Comparison of ENCODE assay signal across 24 mouse cellular contexts in the genomic region with DNA sequence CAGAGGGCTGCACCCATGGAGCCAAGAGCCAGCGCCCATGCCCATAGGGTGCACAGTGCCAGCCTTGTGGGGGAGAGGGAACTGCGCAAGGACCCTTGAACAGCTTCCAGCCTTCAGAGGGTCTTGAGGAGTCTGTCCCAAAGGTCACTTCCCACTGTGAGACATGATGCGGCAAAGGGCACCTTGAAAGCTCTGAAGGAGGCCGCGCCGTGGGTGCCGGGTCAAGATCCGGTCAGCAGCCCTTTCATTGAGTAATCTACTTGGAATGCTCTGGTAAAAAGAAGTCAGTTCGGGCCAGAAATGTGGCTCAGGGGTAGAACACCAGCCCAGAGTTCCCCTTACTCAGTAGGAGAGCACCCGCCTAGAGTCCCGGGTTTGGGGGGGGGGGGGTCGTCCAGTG. TPM values are rescaled to one million over a fixed set of nuclear protein-coding genes. Genes with fewer than 3 reads are reported as not detected.
DNase-seq lines count a peak whose midpoint lies in the region; ATAC-seq and TF ChIP-seq lines count a peak whose summit lies in the region.
"Had no signal": no experiment of that assay in that cellular context is flagged by ENCODE, and none has a peak within 500 bp of the region (broad histone marks: within the 10 kb centered on the region; RNA-seq: fewer than 3 reads in every experiment).

No protein-coding gene starts in this region.

- no peak for TF ChIP-seq EP300 in liver, postnatal 0 days (IDR thresholded peaks at IDR 0.05; ENCODE audit: low read depth)

- H3K36me3 ChIP-seq in kidney, adult 2 months (ENCODE audit: control insufficient read depth, insufficient read depth, low read length), result no peaks in the 10 kb centered on the region
- H3K36me3 ChIP-seq in kidney, embryonic 14.5 days (ENCODE audit: control insufficient read depth, insufficient read depth, low read length), result no peaks in the 10 kb centered on the region
- H3K36me3 ChIP-seq in liver, adult 2 months (ENCODE audit: control insufficient read depth, insufficient read depth, low read length), result peaks cover 21% of the 10 kb centered on the region
- no peaks in the 10 kb centered on the region for H3K36me3 ChIP-seq in liver, postnatal 0 days (replicated peaks; ENCODE audit: insufficient read depth, low read length)
- H3K36me3 ChIP-seq in hindbrain, embryonic 13.5 days, result no peaks in the 10 kb centered on the region
- H3K36me3 ChIP-seq: forebrain, embryonic 10.5 days; heart, embryonic 12.5 days; heart, embryonic 15.5 days; hindbrain, embryonic 10.5 days had no signal

- peaks cover 9% of the 10 kb centered on the region for H3K4me1 ChIP-seq in kidney, adult 2 months (ENCODE audit: control insufficient read depth, insufficient read depth, low read length)
- peaks cover 2% of the 10 kb centered on the region for H3K4me1 ChIP-seq in kidney, embryonic 14.5 days (ENCODE audit: control insufficient read depth, insufficient read depth, low read length)
- H3K4me1 ChIP-seq in liver, adult 2 months (ENCODE audit: control insufficient read depth, insufficient read depth, low read length), result peaks cover 47% of the 10 kb centered on the region
- peaks cover 11% of the 10 kb centered on the region for H3K4me1 ChIP-seq in liver, postnatal 0 days (ENCODE audit: insufficient read depth)
- H3K4me1 ChIP-seq in hindbrain, embryonic 13.5 days (replicated peaks), result no peaks in the 10 kb centered on the region
- H3K4me1 ChIP-seq: forebrain, embryonic 13.5 days had no signal

- WGBS in kidney, adult 2 months, result 57% methylated on average over 12 of the region's 12 CpGs
- WGBS in kidney, embryonic 14.5 days, result 87% methylated on average over 12 of the region's 12 CpGs
- WGBS in liver, adult 2 months, result 55% methylated on average over 12 of the region's 12 CpGs
- WGBS in liver, postnatal 0 days (ENCODE audit: insufficient replicate concordance), result 79% methylated on average over 12 of the region's 12 CpGs
- WGBS in hindbrain, embryonic 13.5 days, result 86% methylated on average over 12 of the region's 12 CpGs

- no peak for ATAC-seq in kidney, embryonic 14.5 days (ENCODE audit: low FRiP score, low TSS enrichment)
- no peak for ATAC-seq in liver, postnatal 0 days
- no peak for ATAC-seq in hindbrain, embryonic 13.5 days (ENCODE audit: low FRiP score)
- ATAC-seq: forebrain, embryonic 13.5 days; forebrain, embryonic 16.5 days; hindbrain, postnatal 0 days had no signal

- TF ChIP-seq CTCF in gastrocnemius, adult 2 months (IDR thresholded peaks at IDR 0.05), result no peak
- no peak for TF ChIP-seq CTCF in kidney, adult 2 months (conservative IDR thresholded peaks at IDR 0.05; ENCODE audit: insufficient read depth, insufficient read length, low read depth, low read length)
- no peak for TF ChIP-seq CTCF in liver, adult 2 months (IDR thresholded peaks at IDR 0.05; ENCODE audit: low read depth, low read length)
- no peak for TF ChIP-seq CTCF in liver, postnatal 0 days (IDR thresholded peaks at IDR 0.05; ENCODE audit: low read depth)

- no peaks in the 10 kb centered on the region for H3K9me3 ChIP-seq in kidney, embryonic 14.5 days (ENCODE audit: control insufficient read depth, low read length)
- no peaks in the 10 kb centered on the region for H3K9me3 ChIP-seq in liver, postnatal 0 days (ENCODE audit: low read length)
- no peaks in the 10 kb centered on the region for H3K9me3 ChIP-seq in hindbrain, embryonic 13.5 days
- H3K9me3 ChIP-seq: forebrain, embryonic 10.5 days; forebrain, embryonic 13.5 days; heart, embryonic 12.5 days; heart, embryonic 15.5 days; hindbrain, embryonic 10.5 days had no signal

- no peak for DNase-seq in gastrocnemius, adult 2 months
- no peak for DNase-seq in gastrocnemius, postnatal 25 days
- peak; percentile 77 for DNase-seq in kidney, adult 2 months
- DNase-seq in liver, adult 2 months (ENCODE audit: extremely low read depth, low read depth, low spot score), result no peak
- no peak for DNase-seq in liver, postnatal 0 days
- DNase-seq in kidney, postnatal 36 days, result peak; percentile 67 to 72
- DNase-seq: adrenal gland, adult 2 months; cerebellum, adult 11-12 months; cerebellum, adult 8-10 months; cerebellum, postnatal 14 days; gastrocnemius, postnatal 14 days; heart, adult 18-20 months; heart, postnatal 10 days; heart, postnatal 36 days had no signal

- H3K27ac ChIP-seq in gastrocnemius, adult 2 months, result peak overlapping the region; percentile 8; the same call in 1 of the 2 replicates
- H3K27ac ChIP-seq in kidney, adult 2 months (ENCODE audit: insufficient read depth, low read depth, low read length), result peak overlapping the region; percentile 18
- no peak overlapping the region for H3K27ac ChIP-seq in kidney, embryonic 14.5 days (ENCODE audit: low read depth, low read length)
- peak overlapping the region; percentile 15; the same call in 1 of the 2 replicates for H3K27ac ChIP-seq in liver, adult 2 months (replicated peaks; ENCODE audit: insufficient read depth, low read depth, low read length)
- no peak overlapping the region for H3K27ac ChIP-seq in liver, postnatal 0 days (ENCODE audit: low read depth)
- no peak overlapping the region for H3K27ac ChIP-seq in hindbrain, embryonic 13.5 days
- H3K27ac ChIP-seq: forebrain, embryonic 10.5 days; forebrain, embryonic 13.5 days; heart, embryonic 15.5 days; hindbrain, embryonic 10.5 days; hindbrain, embryonic 14.5 days; hindbrain, postnatal 0 days had no signal

- no peak overlapping the region for H3K4me3 ChIP-seq in gastrocnemius, adult 2 months
- no peak overlapping the region for H3K4me3 ChIP-seq in kidney, adult 2 months (ENCODE audit: insufficient read depth, low read depth, low read length)
- H3K4me3 ChIP-seq in kidney, embryonic 14.5 days (ENCODE audit: low read length), result no peak overlapping the region
- H3K4me3 ChIP-seq in liver, adult 2 months (ENCODE audit: insufficient read depth, low read depth, low read length), result no peak overlapping the region
- H3K4me3 ChIP-seq in liver, postnatal 0 days (ENCODE audit: low read depth, low read length), result no peak overlapping the region
- no peak overlapping the region for H3K4me3 ChIP-seq in hindbrain, embryonic 13.5 days
- H3K4me3 ChIP-seq: forebrain, embryonic 10.5 days; forebrain, embryonic 13.5 days; heart, embryonic 12.5 days; heart, embryonic 15.5 days; hindbrain, embryonic 10.5 days had no signal

- peaks cover 25% of the 10 kb centered on the region for H3K79me2 ChIP-seq in liver, adult 2 months (ENCODE audit: control insufficient read depth, insufficient read depth, low read length)

- TF ChIP-seq POLR2A in kidney, adult 2 months (IDR thresholded peaks at IDR 0.05; ENCODE audit: low read depth, low read length), result no peak
- no peak for TF ChIP-seq POLR2A in liver, adult 2 months (IDR thresholded peaks at IDR 0.05; ENCODE audit: extremely low read depth, insufficient read depth, low read length)

- H3K4me2 ChIP-seq in kidney, embryonic 14.5 days (replicated peaks; ENCODE audit: low read depth, low read length), result no peak overlapping the region
- H3K4me2 ChIP-seq in liver, postnatal 0 days (ENCODE audit: low read depth, low read length), result no peak overlapping the region
- no peak overlapping the region for H3K4me2 ChIP-seq in hindbrain, embryonic 13.5 days
- H3K4me2 ChIP-seq: forebrain, embryonic 13.5 days; heart, embryonic 12.5 days; heart, embryonic 15.5 days; hindbrain, embryonic 14.5 days had no signal

- intact Hi-C loops in gastrocnemius, adult 2 months (cut with DNase I), result no loop called here

- H3K27me3 ChIP-seq in kidney, adult 2 months (replicated peaks; ENCODE audit: control insufficient read depth, insufficient read depth, low read length), result no peaks in the 10 kb centered on the region
- peaks cover under 1% of the 10 kb centered on the region; the same call in 1 of the 2 replicates for H3K27me3 ChIP-seq in kidney, embryonic 14.5 days (ENCODE audit: control insufficient read depth, insufficient read depth, low read length)
- no peaks in the 10 kb centered on the region for H3K27me3 ChIP-seq in liver, adult 2 months (ENCODE audit: control insufficient read depth, insufficient read depth, low read length)
- 0 out of 2 replicates have a peak, but pooled peaks cover 3% of the 10 kb centered on the region for H3K27me3 ChIP-seq in liver, postnatal 0 days (ENCODE audit: insufficient read depth, low read length)
- peaks cover 21% of the 10 kb centered on the region for H3K27me3 ChIP-seq in hindbrain, embryonic 13.5 days

- no peak overlapping the region for H3K9ac ChIP-seq in kidney, embryonic 14.5 days (ENCODE audit: low read depth, low read length)
- H3K9ac ChIP-seq in liver, adult 2 months (ENCODE audit: low read depth, low read length), result peak overlapping the region; percentile 26; the same call in 1 of the 2 replicates
- no peak overlapping the region for H3K9ac ChIP-seq in liver, postnatal 0 days (replicated peaks)
- no peak overlapping the region for H3K9ac ChIP-seq in hindbrain, embryonic 13.5 days
- H3K9ac ChIP-seq: forebrain, embryonic 13.5 days; heart, embryonic 12.5 days; heart, embryonic 15.5 days; hindbrain, embryonic 14.5 days had no signal

RNA-seq across cellular contexts. Expression of a gene that starts 24.1 kb away (rescaled TPM):
- total RNA-seq in gastrocnemius, adult 2 months (2021), result 100 to 1,000 TPM in 1 of 2 experiments, 10 to 100 TPM in 1; 64.8 to 100 TPM
- 10 to 100 TPM; 72.1 to 80.3 TPM for total RNA-seq in gastrocnemius, postnatal 25 days (2021)
- 144 and 170 TPM in 2 replicates for polyA plus RNA-seq in kidney, adult 2 months (2012; rRNA removed)
- 3.9 and 6.4 TPM in 2 replicates for polyA plus RNA-seq in kidney, embryonic 14.5 days (2014; fragmentation: Nextera tagmentation; extraction: Ambion mirVana)
- total RNA-seq in liver, adult 2 months (2014; rRNA removed), result 198 and 237 TPM in 2 replicates
- 444 and 617 TPM in 2 replicates for polyA plus RNA-seq in liver, adult 2 months (2012; rRNA removed)
- polyA plus RNA-seq in liver, postnatal 0 days (2015; fragmentation: Nextera tagmentation; extraction: Ambion mirVana), result 18.2 and 19.5 TPM in 2 replicates
- polyA plus RNA-seq in hindbrain, embryonic 13.5 days (2015; fragmentation: Nextera tagmentation; extraction: Ambion mirVana), result 0.41 and 0.71 TPM in 2 replicates

RNA-seq across cellular contexts. Expression of a gene that starts 35.7 kb away (rescaled TPM):
- 1 to 10 TPM; 8.8 to 9.1 TPM for total RNA-seq in gastrocnemius, adult 2 months (2021)
- total RNA-seq in gastrocnemius, postnatal 25 days (2021), result 10 to 100 TPM in 1 of 2 experiments, 1 to 10 TPM in 1; 7.5 to 10.5 TPM
- 10.1 and 10.2 TPM in 2 replicates for polyA plus RNA-seq in kidney, adult 2 months (2012; rRNA removed)
- 11.9 and 24.5 TPM in 2 replicates for polyA plus RNA-seq in kidney, embryonic 14.5 days (2014; fragmentation: Nextera tagmentation; extraction: Ambion mirVana)
- total RNA-seq in liver, adult 2 months (2014; rRNA removed), result 5.8 and 8.0 TPM in 2 replicates
- 9.6 and 10.1 TPM in 2 replicates for polyA plus RNA-seq in liver, adult 2 months (2012; rRNA removed)
- polyA plus RNA-seq in liver, postnatal 0 days (2015; fragmentation: Nextera tagmentation; extraction: Ambion mirVana), result 10.4 and 12.3 TPM in 2 replicates
- 14.9 and 16.7 TPM in 2 replicates for polyA plus RNA-seq in hindbrain, embryonic 13.5 days (2015; fragmentation: Nextera tagmentation; extraction: Ambion mirVana)

RNA-seq across cellular contexts. Expression of a gene that starts 35.7 kb away (rescaled TPM):
- total RNA-seq in gastrocnemius, adult 2 months (2021), result under 1 TPM; 0.33 TPM
- under 1 TPM in 1 of 2 experiments, not detected in 1; 0.41 TPM for total RNA-seq in gastrocnemius, postnatal 25 days (2021)
- polyA plus RNA-seq in kidney, adult 2 months (2012; rRNA removed), result 7.3 and 8.7 TPM in 2 replicates
- polyA plus RNA-seq in kidney, embryonic 14.5 days (2014; fragmentation: Nextera tagmentation; extraction: Ambion mirVana), result 8.9 and 12.6 TPM in 2 replicates
- total RNA-seq in liver, adult 2 months (2014; rRNA removed), result 0.13 and 0.18 TPM in 2 replicates
- 0.60 and 0.66 TPM in 2 replicates for polyA plus RNA-seq in liver, adult 2 months (2012; rRNA removed)
- 0.53 and 0.80 TPM in 2 replicates for polyA plus RNA-seq in liver, postnatal 0 days (2015; fragmentation: Nextera tagmentation; extraction: Ambion mirVana)
- 29.8 and 31.9 TPM in 2 replicates for polyA plus RNA-seq in hindbrain, embryonic 13.5 days (2015; fragmentation: Nextera tagmentation; extraction: Ambion mirVana)

RNA-seq across cellular contexts. Expression of a gene that starts 49.0 kb away (rescaled TPM):
- 10 to 100 TPM; 25.8 to 26.2 TPM for total RNA-seq in gastrocnemius, adult 2 months (2021)
- 10 to 100 TPM; 21.7 to 27.4 TPM for total RNA-seq in gastrocnemius, postnatal 25 days (2021)
- polyA plus RNA-seq in kidney, adult 2 months (2012; rRNA removed), result 50.4 and 50.7 TPM in 2 replicates
- 118 and 156 TPM in 2 replicates for polyA plus RNA-seq in kidney, embryonic 14.5 days (2014; fragmentation: Nextera tagmentation; extraction: Ambion mirVana)
- total RNA-seq in liver, adult 2 months (2014; rRNA removed), result 32.7 and 38.4 TPM in 2 replicates
- polyA plus RNA-seq in liver, adult 2 months (2012; rRNA removed), result 50.9 and 51.7 TPM in 2 replicates
- polyA plus RNA-seq in liver, postnatal 0 days (2015; fragmentation: Nextera tagmentation; extraction: Ambion mirVana), result 38.3 TPM in 2 replicates
- 79.1 and 93.5 TPM in 2 replicates for polyA plus RNA-seq in hindbrain, embryonic 13.5 days (2015; fragmentation: Nextera tagmentation; extraction: Ambion mirVana)

RNA-seq across cellular contexts. Expression of a gene that starts 49.8 kb away (rescaled TPM):
- total RNA-seq in gastrocnemius, adult 2 months (2021), result 10 to 100 TPM; 25.0 to 30.2 TPM
- 10 to 100 TPM; 22.0 to 25.2 TPM for total RNA-seq in gastrocnemius, postnatal 25 days (2021)
- 47.3 and 63.3 TPM in 2 replicates for polyA plus RNA-seq in kidney, adult 2 months (2012; rRNA removed)
- polyA plus RNA-seq in kidney, embryonic 14.5 days (2014; fragmentation: Nextera tagmentation; extraction: Ambion mirVana), result 33.4 and 34.4 TPM in 2 replicates
- total RNA-seq in liver, adult 2 months (2014; rRNA removed), result 7.1 and 8.6 TPM in 2 replicates
- polyA plus RNA-seq in liver, adult 2 months (2012; rRNA removed), result 39.9 and 45.7 TPM in 2 replicates
- polyA plus RNA-seq in liver, postnatal 0 days (2015; fragmentation: Nextera tagmentation; extraction: Ambion mirVana), result 28.7 and 33.3 TPM in 2 replicates
- polyA plus RNA-seq in hindbrain, embryonic 13.5 days (2015; fragmentation: Nextera tagmentation; extraction: Ambion mirVana), result 37.4 and 38.8 TPM in 2 replicates

Comparison
In these comparisons a context has a peak if more than half of its experiments do, and no peak if none do; other contexts are left out.
1. H3K27ac ChIP-seq: peak in gastrocnemius, adult 2 months (single experiment), kidney, adult 2 months (single experiment) and liver, adult 2 months (single experiment); none in kidney, embryonic 14.5 days (single experiment), liver, postnatal 0 days (single experiment) and hindbrain, embryonic 13.5 days (single experiment).
2. DNase-seq: peak in kidney, adult 2 months (single experiment) and kidney, postnatal 36 days (2 of 2); none in gastrocnemius, adult 2 months (single experiment), gastrocnemius, postnatal 25 days (single experiment), liver, adult 2 months (single experiment) and liver, postnatal 0 days (single experiment).